Mouse (Mus musculus): ENCODE measurements around the gene Sart1. TPM values are rescaled to one million over a fixed set of nuclear protein-coding genes. Genes with fewer than 3 reads are reported as not detected.

The Sart1 gene
- total RNA-seq, 2 experiments from 2014 or later, result 96.9 to 117 TPM

Other genes starting within 250 kb of the Sart1 start
- 10 to 100 TPM; 52.1 to 52.5 TPM for gene Pacs1, start 115.6 kb downstream of the Sart1 start, total RNA-seq (2021)
- gene Sf3b2, start 93.2 kb downstream of the Sart1 start, total RNA-seq (2021), result 100 to 1,000 TPM; 215 to 219 TPM
- gene Gal3st3, start 90.4 kb downstream of the Sart1 start, total RNA-seq (2021), result 100 to 1,000 TPM; 102 to 107 TPM
- not detected for gene Catsper1, start 53.0 kb downstream of the Sart1 start, total RNA-seq (2021)
- gene Cst6, start 39.1 kb downstream of the Sart1 start, total RNA-seq (2021), result 10 to 100 TPM in 1 of 2 experiments, 1 to 10 TPM in 1; 8.6 to 10.4 TPM
- gene Eif1ad, start 22.0 kb downstream of the Sart1 start, total RNA-seq (2021), result 10 to 100 TPM; 20.2 to 22.0 TPM
- gene Banf1, start 21.5 kb downstream of the Sart1 start, total RNA-seq (2021), result 10 to 100 TPM; 80.7 to 87.6 TPM
- gene Tsga10ip, start 13.8 kb upstream of the Sart1 start, total RNA-seq (2021), result under 1 TPM; 0.30 TPM
- gene Drap1, start 36.3 kb upstream of the Sart1 start, total RNA-seq (2021), result 100 to 1,000 TPM; 347 to 383 TPM
- gene AI837181, start 36.4 kb upstream of the Sart1 start, total RNA-seq (2021), result 10 to 100 TPM; 74.7 to 75.3 TPM
- gene Fosl1, start 58.8 kb upstream of the Sart1 start, total RNA-seq (2021), result not detected
- 10 to 100 TPM; 36.5 to 37.0 TPM for gene Ccdc85b, start 69.2 kb upstream of the Sart1 start, total RNA-seq (2021)
- 10 to 100 TPM; 95.7 to 97.4 TPM for gene Fibp, start 71.9 kb upstream of the Sart1 start, total RNA-seq (2021)
- not detected for gene Ctsw, start 79.8 kb upstream of the Sart1 start, total RNA-seq (2021)
- gene Efemp2, start 85.3 kb upstream of the Sart1 start, total RNA-seq (2021), result 10 to 100 TPM; 11.6 to 13.1 TPM
- 10 to 100 TPM; 28.3 to 28.4 TPM for gene Mus81, start 99.7 kb upstream of the Sart1 start, total RNA-seq (2021)
- gene Cfl1, start 101.8 kb upstream of the Sart1 start, total RNA-seq (2021), result 1,000 to 10,000 TPM; 1,259 to 1,272 TPM
- 1 to 10 TPM; 4.3 to 6.4 TPM for gene 1700020D05Rik, start 115.1 kb upstream of the Sart1 start, total RNA-seq (2021)
- gene Snx32, start 121.8 kb upstream of the Sart1 start, total RNA-seq (2021), result 10 to 100 TPM; 79.9 to 85.2 TPM
- gene Ovol1, start 171.9 kb upstream of the Sart1 start, total RNA-seq (2021), result not detected
- 1 to 10 TPM; 6.4 to 6.5 TPM for gene Ap5b1, start 179.3 kb upstream of the Sart1 start, total RNA-seq (2021)
- gene Rnaseh2c, start 213.2 kb upstream of the Sart1 start, total RNA-seq (2021), result 10 to 100 TPM; 72.0 to 79.8 TPM
- gene Kat5, start 221.5 kb upstream of the Sart1 start, total RNA-seq (2021), result 10 to 100 TPM; 78.7 to 86.3 TPM
- 10 to 100 TPM; 16.2 to 21.1 TPM for gene Rela, start 248.8 kb upstream of the Sart1 start, total RNA-seq (2021)